Mouse (Mus musculus) urinary bladder, postnatal 14 days (tissue): ENCODE data around the gene Usp5.
"Not testable (repeated sequence)": the region's sequence is repeated elsewhere in the genome, so short reads cannot be mapped to it uniquely, and the experiment has no call there.

Experiments
- DNase-seq: peaks from one replicate; pipeline ENCODE4 v3.0.0; 2021; ENCODE audit warnings: low spot score

Gene Usp5

GRCm38 (mm10) chr6:124811701-124812560, 17.4 kb downstream of the Usp5 start:
- no peak for DNase-seq

DNA sequence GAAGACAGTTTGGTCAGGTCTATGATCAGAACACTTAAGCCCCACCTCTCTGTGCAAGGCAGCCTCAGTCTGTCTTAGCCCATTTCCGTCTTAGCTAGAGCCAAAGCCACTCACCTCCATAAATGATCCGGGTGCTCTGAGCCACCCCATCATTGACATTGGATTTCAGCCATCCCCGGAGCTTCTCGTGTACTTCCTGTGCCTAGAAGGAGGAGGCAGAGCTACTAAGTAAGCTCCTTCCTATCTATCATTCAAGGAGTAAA, 17.9 kb downstream of the Usp5 start:
- no peak for DNase-seq

- not testable (repeated sequence) for DNase-seq
These were observed 18.5 kb downstream of the Usp5 start for GRCm38 (mm10) chr6:124810566-124811402.

DNA sequence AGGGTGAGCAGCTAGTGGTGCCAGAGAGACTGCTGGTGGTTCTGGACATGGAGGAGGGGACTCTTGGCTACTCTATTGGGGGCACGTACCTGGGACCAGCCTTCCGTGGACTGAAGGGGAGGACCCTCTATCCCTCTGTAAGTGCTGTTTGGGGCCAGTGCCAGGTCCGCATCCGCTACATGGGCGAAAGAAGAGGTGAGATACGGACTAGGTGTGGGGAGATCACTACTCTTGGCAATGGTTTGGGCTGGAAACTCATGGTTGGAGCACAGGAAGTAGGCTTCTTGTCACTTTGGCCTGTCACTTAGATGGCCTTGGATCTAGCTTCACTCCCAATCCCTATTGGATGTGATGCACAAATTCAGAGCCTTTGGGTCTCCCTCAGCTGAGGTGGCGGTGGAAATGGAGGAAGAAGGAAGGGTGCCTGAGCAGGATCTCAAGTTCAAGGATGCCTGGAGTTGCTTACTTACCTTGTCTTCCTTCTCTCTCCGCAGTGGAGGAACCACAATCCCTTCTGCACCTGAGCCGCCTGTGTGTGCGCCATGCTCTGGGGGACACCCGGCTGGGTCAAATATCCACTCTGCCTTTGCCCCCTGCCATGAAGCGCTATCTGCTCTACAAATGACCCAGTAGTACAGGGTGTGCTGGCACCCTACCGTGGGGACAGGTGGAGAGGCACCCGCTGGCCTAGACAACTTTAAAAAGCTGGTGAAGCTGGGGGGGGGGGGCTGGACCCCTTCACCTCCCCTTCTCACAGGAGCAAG, 19.3 kb downstream of the Usp5 start:
- no peak for DNase-seq

GRCm38 (mm10) chr6:124809052-124809774, 20.1 kb downstream of the Usp5 start:
- peak; percentile 85 for DNase-seq

DNA sequence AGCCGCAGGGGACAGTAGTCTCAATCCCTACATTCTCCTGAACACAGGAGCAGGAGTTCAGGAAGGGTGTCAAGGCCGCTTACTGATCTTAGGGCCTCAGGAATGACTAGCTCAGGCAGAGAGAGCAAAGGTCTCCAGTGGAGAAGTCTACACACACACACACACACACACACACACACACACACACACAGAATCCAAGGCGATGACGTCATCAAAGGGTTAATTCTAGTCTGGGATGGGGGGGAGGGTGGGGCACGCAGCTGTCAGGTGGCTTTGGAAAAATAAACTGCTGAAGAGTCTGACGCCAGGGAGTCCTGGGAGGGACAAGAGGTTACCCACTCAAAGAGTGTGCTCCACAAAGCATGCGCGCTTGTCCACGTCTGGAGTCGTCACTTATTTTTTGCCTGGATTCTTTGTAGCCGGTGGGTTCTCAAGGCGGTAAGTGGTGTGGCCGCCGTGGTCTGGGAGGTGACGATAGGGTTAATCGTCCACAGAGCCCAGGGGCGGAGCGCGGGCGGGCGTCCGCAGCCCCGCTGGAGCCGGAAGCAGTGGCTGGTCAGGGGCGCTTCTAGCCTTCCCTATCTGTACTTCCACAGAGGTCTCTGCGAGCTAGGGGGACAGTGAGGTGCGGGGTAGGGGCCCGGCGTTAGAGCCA, 20.8 kb downstream of the Usp5 start, which contains the start of gene Spsb2:
Gene Spsb2, plus strand, starts transcription at position 304 of the 655 bp plus-strand sequence.
- peak; percentile 82 for DNase-seq

GRCm38 (mm10) chr6:124807986-124808357, 21.3 kb downstream of the Usp5 start:
- DNase-seq = no peak

DNA sequence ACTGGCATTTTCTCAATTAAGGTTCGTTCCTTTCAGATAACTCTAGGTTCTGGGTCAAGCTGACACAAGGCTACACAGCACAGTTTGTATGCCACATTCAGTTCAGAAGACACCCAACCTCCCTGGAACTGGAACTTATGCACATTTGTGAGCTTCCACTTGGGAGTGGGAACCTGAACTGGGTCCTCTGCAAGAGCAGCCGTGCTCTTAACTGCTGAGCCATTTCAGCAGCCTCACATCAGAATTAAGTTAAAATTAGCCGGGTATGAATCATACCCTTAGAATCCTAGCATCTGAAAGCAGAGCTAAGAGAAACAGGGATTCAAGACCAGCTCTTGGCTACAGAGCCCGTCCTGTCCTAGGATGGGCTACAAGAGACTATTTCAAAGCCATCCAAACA, 21.9 kb downstream of the Usp5 start:
- no peak for DNase-seq

- DNase-seq = no peak
These were observed 22.7 kb downstream of the Usp5 start for GRCm38 (mm10) chr6:124806446-124807140.

DNA sequence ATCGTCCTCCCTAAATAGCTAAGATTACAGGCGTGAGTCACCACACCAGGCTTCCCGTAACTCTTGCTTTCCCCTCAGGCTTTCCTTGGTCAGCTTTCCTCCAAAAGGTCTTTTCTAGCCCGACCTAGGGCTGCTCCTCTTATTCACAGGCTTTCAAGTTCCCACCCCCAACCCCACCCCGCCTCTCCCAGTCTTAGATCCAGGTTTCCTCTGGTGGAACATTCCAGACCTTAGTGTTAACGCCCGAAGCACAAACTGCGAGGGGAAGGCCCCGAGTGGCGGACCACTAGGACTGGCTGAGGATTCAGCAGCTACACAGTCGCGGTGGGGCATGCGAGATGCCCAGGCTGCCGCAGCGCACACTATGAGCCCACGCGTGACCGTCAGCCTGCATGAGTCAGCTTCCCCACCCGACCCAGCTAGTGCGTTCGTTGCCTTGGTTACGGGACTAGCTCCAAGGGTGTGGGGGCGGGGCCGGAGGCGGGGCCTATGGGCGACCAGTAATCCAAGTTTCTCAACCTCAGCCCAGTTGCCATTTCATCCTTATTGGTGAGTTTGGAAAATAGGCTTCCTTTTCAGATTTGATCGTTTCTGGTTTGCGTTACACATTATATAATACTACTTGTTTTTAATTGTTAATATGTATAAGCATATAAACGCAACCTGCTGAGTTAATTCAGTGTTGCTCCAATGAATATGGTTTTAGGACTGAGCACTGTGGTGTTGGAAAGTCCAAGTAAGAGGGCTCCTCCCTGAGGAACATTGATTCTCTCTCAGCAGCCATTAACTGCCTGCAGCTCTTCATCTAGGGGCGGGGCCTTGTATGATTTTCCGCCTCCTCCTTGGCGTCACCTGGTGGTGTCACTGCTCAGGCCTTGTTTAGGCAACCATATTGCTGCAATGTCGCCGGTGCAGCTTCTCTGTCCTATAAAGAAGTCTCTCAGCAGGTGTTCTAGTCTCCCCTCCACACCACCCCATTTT, 23.7 kb downstream of the Usp5 start:
- DNase-seq = peak; percentile 97

DNA sequence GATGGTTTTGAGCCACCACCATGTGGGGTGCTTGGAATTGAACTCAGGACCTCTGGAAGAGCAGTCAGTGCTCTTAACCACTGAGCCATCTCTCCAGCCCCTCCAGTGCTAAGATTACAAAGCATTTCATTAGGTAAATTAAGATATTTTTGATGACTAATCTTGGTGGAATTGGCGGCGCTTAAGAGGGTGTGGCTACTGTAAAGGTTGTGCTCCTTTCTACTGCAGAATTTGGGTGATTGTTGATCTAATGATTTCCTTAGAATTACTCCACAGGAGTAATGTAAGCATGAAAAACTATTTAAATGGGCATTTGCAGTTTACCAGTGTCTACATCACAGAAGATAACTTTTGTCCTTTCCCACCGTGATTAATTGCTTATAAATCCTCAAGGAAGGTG, 24.9 kb downstream of the Usp5 start:
- DNase-seq = no peak

GRCm38 (mm10) chr6:124803691-124804090, 25.6 kb downstream of the Usp5 start:
- DNase-seq = not testable (repeated sequence)

GRCm38 (mm10) chr6:124803061-124803460, 26.2 kb downstream of the Usp5 start:
- DNase-seq = no peak

DNA sequence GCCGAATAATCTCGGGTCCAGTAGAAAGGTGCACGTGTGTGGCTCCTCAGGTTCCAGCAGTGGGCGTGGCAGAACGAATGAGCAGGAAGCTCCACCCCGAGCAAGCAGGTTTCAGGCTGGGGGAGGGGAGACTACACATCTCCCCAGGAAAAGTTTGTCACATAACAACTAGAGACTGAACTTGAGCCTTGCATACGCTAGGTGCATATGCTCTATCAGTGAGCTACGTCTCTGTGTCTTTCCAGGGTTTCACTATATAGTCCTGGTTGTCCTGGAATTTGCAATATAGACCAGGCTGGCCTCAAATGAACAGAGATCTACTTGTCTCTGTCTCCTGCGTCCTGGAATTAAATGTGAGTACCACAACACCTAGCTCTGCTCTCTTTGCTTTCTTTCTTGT, 26.9 kb downstream of the Usp5 start:
- DNase-seq = not testable (repeated sequence)

DNA sequence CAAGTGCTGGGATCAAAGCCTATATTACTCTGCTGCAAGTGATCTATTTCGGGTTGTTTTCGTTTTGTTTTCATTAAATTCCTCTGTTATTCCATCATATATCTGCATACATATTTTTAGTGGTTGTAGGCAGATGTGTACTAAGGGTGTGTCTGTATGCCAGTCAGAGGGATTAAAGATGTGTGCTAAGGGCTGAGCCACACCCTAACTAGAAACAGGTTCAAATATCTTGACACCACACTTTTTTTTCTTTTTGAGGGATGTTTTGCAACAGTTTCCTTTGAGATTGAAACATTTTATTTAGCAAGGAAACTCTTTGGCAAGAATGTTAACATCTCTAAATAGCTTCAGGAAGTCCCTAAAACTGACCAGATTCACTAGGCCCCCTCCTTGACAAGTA, 33.1 kb downstream of the Usp5 start:
- DNase-seq = no peak

DNA sequence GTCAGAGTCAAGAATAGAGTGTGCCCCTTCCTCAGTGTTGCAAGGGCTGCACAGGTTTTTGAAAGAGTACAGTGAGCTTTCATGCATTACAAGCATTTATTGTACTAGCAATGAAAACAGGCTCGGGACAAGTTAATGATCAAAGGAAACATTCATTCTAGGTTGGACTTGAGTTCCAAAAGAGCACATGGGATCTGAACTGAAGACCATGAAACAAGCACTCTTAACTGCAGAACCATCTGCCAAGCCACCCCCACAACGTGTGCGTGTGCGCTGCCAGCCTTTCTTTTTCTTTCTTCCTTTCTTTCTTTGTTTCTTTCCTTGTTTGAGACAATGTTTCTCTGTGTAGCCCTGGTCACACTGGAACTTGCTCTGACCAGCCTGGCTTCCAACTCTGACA, 33.5 kb downstream of the Usp5 start:
- no peak for DNase-seq

DNA sequence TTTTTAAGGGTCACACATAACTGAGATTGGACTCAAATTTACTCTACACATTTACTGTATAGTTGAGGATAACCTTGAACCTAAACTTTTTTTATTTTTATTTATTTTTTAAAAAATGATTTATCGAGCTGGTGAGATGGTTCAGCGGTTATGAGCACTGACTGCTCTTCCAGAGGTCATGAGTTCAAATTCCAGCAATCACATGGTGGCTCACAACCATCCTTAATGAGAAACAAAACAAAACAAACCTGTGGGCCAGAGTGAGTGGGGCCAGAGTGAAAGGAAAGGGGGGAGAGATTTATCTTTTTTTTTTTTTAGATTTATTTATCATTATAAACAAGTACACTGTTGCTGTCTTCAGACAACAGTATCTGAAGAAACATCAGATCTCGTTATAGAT, 37.4 kb downstream of the Usp5 start:
- DNase-seq = no peak

- DNase-seq = no peak
These were observed 39.2 kb downstream of the Usp5 start for GRCm38 (mm10) chr6:124790121-124790520.

DNA sequence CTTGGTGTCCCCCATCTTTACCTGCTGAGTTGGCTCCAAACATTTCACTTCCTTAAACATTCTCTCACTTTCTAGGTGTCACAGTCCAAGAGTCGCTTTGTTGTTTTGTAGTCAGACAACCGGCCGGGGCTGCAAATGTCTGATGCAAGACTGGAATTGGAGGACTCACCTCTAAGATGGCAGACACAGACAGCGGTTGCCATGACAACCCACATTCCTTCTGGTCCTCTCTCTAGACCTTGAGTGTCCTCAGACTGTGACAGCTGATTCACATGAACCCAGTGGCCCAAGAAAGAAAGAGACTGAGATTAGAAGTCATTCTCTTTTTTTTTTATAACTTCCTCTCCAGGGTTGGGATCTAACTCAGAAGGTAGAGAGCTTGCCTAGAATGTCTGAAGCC, 39.8 kb downstream of the Usp5 start:
- no peak for DNase-seq

GRCm38 (mm10) chr6:124787722-124788121, 41.6 kb downstream of the Usp5 start:
- DNase-seq = no peak
